Mouse (Mus musculus) kidney, adult 2 months (tissue): ENCODE measurements around the gene Wdr92.

Source experiments
- CTCF ChIP-seq: fragments of 200-500 bp; conservative IDR thresholded peaks from 2 replicates; pipeline ENCODE4 v1.5.1; 2011; ENCODE audit warnings: low read depth, mild to moderate bottlenecking, control low read depth, low read length, moderate library complexity, mixed read lengths; ENCODE audit not compliant: insufficient read depth, insufficient read length
- POLR2A ChIP-seq: fragments of 200-500 bp; IDR thresholded peaks from one replicate; pipeline ENCODE4 v1.6.1; 2011; ENCODE audit warnings: low read depth, low read length, control low read depth

- TF ChIP-seq CTCF (no peak), POLR2A (no peak)
Observed at GRCm38 (mm10) chr11:17169262-17169661, 12.6 kb upstream of the Wdr92 start.
